Mouse (Mus musculus) stomach, embryonic 16.5 days (tissue): Measurements from ENCODE around the gene Bub1b. TPM values are rescaled to one million over a fixed set of nuclear protein-coding genes. Genes with fewer than 3 reads are reported as not detected.
"Not testable (repeated sequence)": the region's sequence is repeated elsewhere in the genome, so short reads cannot be mapped to it uniquely, and the experiment has no call there.

Source experiments
- ATAC-seq: fragments of 200-750 bp; cut with Nextera tagmentation; 2 replicates; pipeline ENCODE4 v1.8.0; 2017; ENCODE audit warnings: moderate number of reproducible peaks, moderate TSS enrichment; ENCODE audit not compliant: insufficient read depth, low FRiP score
- H3K27ac ChIP-seq: fragments of 300-500 bp; sonication (generic); 2 replicates; pipeline ENCODE4 v1.5.1; 2014; ENCODE audit warnings: low read length
- H3K27me3 ChIP-seq: fragments of 300-500 bp; sonication (generic); 2 replicates; pipeline ENCODE4 v1.6.1; 2014; ENCODE audit warnings: low read length, control low read depth, mixed read lengths; ENCODE audit not compliant: control insufficient read depth, insufficient read depth
- H3K36me3 ChIP-seq: fragments of 300-500 bp; sonication (generic); 2 replicates; pipeline ENCODE4 v1.6.1; 2014; ENCODE audit warnings: low read length; ENCODE audit not compliant: control insufficient read depth, insufficient read depth
- H3K4me1 ChIP-seq: fragments of 300-500 bp; sonication (generic); 2 replicates; pipeline ENCODE4 v1.6.1; 2014; ENCODE audit warnings: low read length, control low read depth, mixed read lengths; ENCODE audit not compliant: control insufficient read depth, insufficient read depth
- H3K4me2 ChIP-seq: fragments of 300-500 bp; sonication (generic); 2 replicates; pipeline ENCODE4 v1.6.1; 2014; ENCODE audit warnings: low read depth, low read length, mixed read lengths
- H3K4me3 ChIP-seq: fragments of 300-500 bp; sonication (generic); replicated peaks from 2 replicates; pipeline ENCODE4 v1.5.1; 2014; ENCODE audit warnings: mild to moderate bottlenecking, low read length
- H3K9ac ChIP-seq: fragments of 300-500 bp; sonication (generic); 2 replicates; pipeline ENCODE4 v1.6.1; 2014; ENCODE audit warnings: low read length
- H3K9me3 ChIP-seq: fragments of 300-500 bp; sonication (generic); replicated peaks from 2 replicates; pipeline ENCODE4 v1.6.1; 2016; ENCODE audit warnings: low read length, control low read depth; ENCODE audit not compliant: control insufficient read depth
- WGBS: fragments of 180-500 bp; shearing (Covaris S2); extraction: QIAGEN DNeasy Blood & Tissue Kit; methylation state at CpG from one replicate; pipeline ENCODE4 v1.1.7; 2014; 5-methylcytosine and 5-hydroxymethylcytosine counted together
- polyA plus RNA-seq: library from polyadenylated mRNA; unstranded; fragments of >200 nt; fragmentation: Nextera tagmentation; extraction: Ambion mirVana; gene quantifications from 2 replicates; pipeline ENCODE4 v1.2.1, GENCODE M21; 2015

Gene Bub1b
- polyA plus RNA-seq = 66.2 and 67.4 TPM in 2 replicates

GRCm38 (mm10) chr2:118597673-118598568 is at the start of gene Bub1b:
TSS of gene Bub1b (plus strand) at chr2:118598211.
- 5% methylated on average over 41 of the region's 41 CpGs for WGBS
- peak; percentile 97 for ATAC-seq
- Histone ChIP-seq H3K4me1 (peaks cover 16% of the 10 kb centered on the region; the same call in 1 of the 2 replicates), H3K27ac (peak within 1 kb of the TSS; percentile 15; the same call in 1 of the 2 replicates), H3K9ac (peak within 1 kb of the TSS; percentile 78), H3K9me3 (no peaks in the 10 kb centered on the region), H3K4me2 (peak within 1 kb of the TSS; percentile 74), H3K27me3 (no peaks in the 10 kb centered on the region), H3K36me3 (peaks cover 6% of the 10 kb centered on the region; the same call in 1 of the 2 replicates), H3K4me3 (peak within 1 kb of the TSS; percentile 79)

GRCm38 (mm10) chr2:118548421-118549221 is 49.4 kb upstream of the Bub1b start:
- no peak for ATAC-seq
- H3K9ac ChIP-seq = peak overlapping the region; percentile 90
- peak overlapping the region; percentile 93 for H3K4me2 ChIP-seq
- H3K4me1 ChIP-seq = peaks cover 50% of the 10 kb centered on the region
- H3K27ac ChIP-seq = peak overlapping the region; percentile 98
- H3K36me3 ChIP-seq = no peaks in the 10 kb centered on the region
- H3K27me3 ChIP-seq = no peaks in the 10 kb centered on the region
- under 1% methylated on average over 18 of the region's 18 CpGs for WGBS
- H3K4me3 ChIP-seq = peak overlapping the region; percentile 90
- H3K9me3 ChIP-seq = no peaks in the 10 kb centered on the region

- under 1% methylated on average over 45 of the region's 45 CpGs for WGBS
- Histone ChIP-seq H3K27ac (peak within 1 kb of the TSS; percentile 98), H3K4me1 (peaks cover 39% of the 10 kb centered on the region), H3K4me3 (peak within 1 kb of the TSS; percentile 90), H3K9ac (peak within 1 kb of the TSS; percentile 90), H3K9me3 (no peaks in the 10 kb centered on the region), H3K27me3 (no peaks in the 10 kb centered on the region), H3K36me3 (no peaks in the 10 kb centered on the region), H3K4me2 (peak within 1 kb of the TSS; percentile 93)
- ATAC-seq = peak; percentile 85
Measured at GRCm38 (mm10) chr2:118549507-118550473, 48.2 kb upstream of the Bub1b start, which contains the start of gene Bmf. TSS of gene Bmf (minus strand) at chr2:118549687.

GRCm38 (mm10) chr2:118551606-118552005 is 46.4 kb upstream of the Bub1b start:
- peaks cover 21% of the 10 kb centered on the region for H3K4me1 ChIP-seq
- H3K36me3 ChIP-seq = no peaks in the 10 kb centered on the region
- H3K27me3 ChIP-seq = no peaks in the 10 kb centered on the region
- H3K27ac ChIP-seq = no peak overlapping the region
- H3K4me3 ChIP-seq = no peak overlapping the region
- H3K9ac ChIP-seq = no peak overlapping the region
- WGBS = 73% methylated on average over 2 of the region's 2 CpGs
- H3K9me3 ChIP-seq = no peaks in the 10 kb centered on the region
- no peak for ATAC-seq
- no peak overlapping the region for H3K4me2 ChIP-seq

GRCm38 (mm10) chr2:118554356-118554990 is 43.5 kb upstream of the Bub1b start:
- Histone ChIP-seq H3K27ac (peak overlapping the region; percentile 55; the same call in 1 of the 2 replicates), H3K4me2 (peak overlapping the region; percentile 39), H3K9ac (peak overlapping the region; percentile 59), H3K4me3 (peak overlapping the region; percentile 43)
- peak; percentile 27; the same call in 1 of the 2 replicates for ATAC-seq
- not testable (repeated sequence) for H3K27me3 ChIP-seq, H3K4me1 ChIP-seq, H3K36me3 ChIP-seq, H3K9me3 ChIP-seq
- WGBS = 52% methylated on average over 13 of the region's 17 CpGs

- H3K9me3 ChIP-seq = no peaks in the 10 kb centered on the region
- 96% methylated on average over 3 of the region's 3 CpGs for WGBS
- ATAC-seq = no peak
- no peak overlapping the region for H3K4me2 ChIP-seq
- no peaks in the 10 kb centered on the region for H3K27me3 ChIP-seq
- no peak overlapping the region for H3K27ac ChIP-seq
- no peaks in the 10 kb centered on the region for H3K4me1 ChIP-seq
- H3K9ac ChIP-seq = no peak overlapping the region
- H3K4me3 ChIP-seq = no peak overlapping the region
- H3K36me3 ChIP-seq = no peaks in the 10 kb centered on the region
Measured at GRCm38 (mm10) chr2:118558426-118558825, 39.6 kb upstream of the Bub1b start.

GRCm38 (mm10) chr2:118562015-118562414 is 36.0 kb upstream of the Bub1b start:
- ATAC-seq = no peak
- H3K4me2 ChIP-seq = no peak overlapping the region
- H3K36me3 ChIP-seq = no peaks in the 10 kb centered on the region
- no peaks in the 10 kb centered on the region for H3K27me3 ChIP-seq
- H3K9ac ChIP-seq = no peak overlapping the region
- WGBS = 79% methylated on average over 4 of the region's 4 CpGs
- no peak overlapping the region for H3K4me3 ChIP-seq
- H3K9me3 ChIP-seq = no peaks in the 10 kb centered on the region
- no peak overlapping the region for H3K27ac ChIP-seq
- no peaks in the 10 kb centered on the region for H3K4me1 ChIP-seq

GRCm38 (mm10) chr2:118562431-118562830 is 35.6 kb upstream of the Bub1b start:
- WGBS = 84% methylated on average over 3 of the region's 3 CpGs
- Histone ChIP-seq H3K27ac (no peak overlapping the region), H3K4me1 (no peaks in the 10 kb centered on the region), H3K9me3 (no peaks in the 10 kb centered on the region), H3K36me3 (no peaks in the 10 kb centered on the region), H3K4me3 (no peak overlapping the region), H3K9ac (no peak overlapping the region), H3K4me2 (no peak overlapping the region), H3K27me3 (no peaks in the 10 kb centered on the region)
- ATAC-seq = no peak
